Mouse (Mus musculus) CH12.LX (cell line): Measurements from ENCODE around the gene Nfia. TPM values are rescaled to one million over a fixed set of nuclear protein-coding genes. Genes with fewer than 3 reads are reported as not detected.

Source experiments
- DNase-seq: peaks from one replicate; pipeline ENCODE4 v3.0.0-alpha.2; 2013; ENCODE audit errors: extremely low read depth
- H3K27ac ChIP-seq: 2 replicates; pipeline ENCODE4 v1.5.1; 2012; ENCODE audit warnings: low read depth, mild to moderate bottlenecking, control low read depth, moderate library complexity; ENCODE audit not compliant: insufficient read depth
- H3K27me3 ChIP-seq: replicated peaks from 2 replicates; pipeline ENCODE3; 2012; ENCODE audit warnings: inconsistent platforms
- H3K36me3 ChIP-seq, 2 experiments: replicated peaks in 1 of 2; 2 replicates each; pipeline versions ENCODE3 to v1.6.1; 2012; ENCODE audit warnings: inconsistent platforms in 1 of 2, low read length in 1 of 2, mild to moderate bottlenecking in 1 of 2, mixed read lengths in 1 of 2, moderate library complexity in 1 of 2; ENCODE audit not compliant: control insufficient read depth in 1 of 2, insufficient read depth in 1 of 2
- H3K4me1 ChIP-seq, 2 experiments: 2 replicates each; pipeline ENCODE4 v1.6.1; 2012; ENCODE audit warnings: inconsistent platforms in 1 of 2, moderate library complexity in 1 of 2; ENCODE audit not compliant: insufficient read depth in 2 of 2, control insufficient read depth in 1 of 2
- H3K4me2 ChIP-seq: 2 replicates; pipeline ENCODE4 v1.6.1; 2012; ENCODE audit warnings: low read depth, mild to moderate bottlenecking, control low read depth; ENCODE audit not compliant: poor library complexity, insufficient read depth, severe bottlenecking
- H3K4me3 ChIP-seq, 3 experiments: fragments of 150-350 bp in 1 of 3; sonication (generic) in 1 of 3; replicated peaks in 1 of 3; 2 replicates each; pipeline versions ENCODE3 to v1.5.1; 2011 to 2012; ENCODE audit warnings: low read depth in 2 of 3, low read length in 2 of 3, mild to moderate bottlenecking in 2 of 3, moderate library complexity in 2 of 3, control low read depth in 1 of 3, improper control_type of control experiment in 1 of 3, inconsistent platforms in 1 of 3, mixed read lengths in 1 of 3; ENCODE audit not compliant: poor library complexity in 1 of 3
- H3K79me2 ChIP-seq: replicated peaks from 2 replicates; pipeline ENCODE4 v1.6.1; 2012; ENCODE audit warnings: mild to moderate bottlenecking, moderate library complexity; ENCODE audit not compliant: control insufficient read depth, poor library complexity, insufficient read depth, severe bottlenecking; ENCODE audit errors: extremely low read depth
- H3K9ac ChIP-seq: 2 replicates; pipeline ENCODE4 v1.6.1; 2012; ENCODE audit warnings: low read depth, mild to moderate bottlenecking, control low read depth, moderate library complexity; ENCODE audit not compliant: insufficient read depth
- H3K9me3 ChIP-seq: replicated peaks from 2 replicates; pipeline ENCODE3; 2012; ENCODE audit warnings: low read length, inconsistent platforms, mixed read lengths
- BHLHE40 ChIP-seq: IDR thresholded peaks from 2 replicates; pipeline ENCODE4 v1.6.1; 2011; ENCODE audit warnings: mild to moderate bottlenecking, low read depth, low read length, improper control_type of control experiment
- E2F4 ChIP-seq: IDR thresholded peaks from 2 replicates; pipeline ENCODE4 v1.6.1; 2011; ENCODE audit warnings: low read depth, low read length, improper control_type of control experiment; ENCODE audit not compliant: insufficient replicate concordance
- ELF1 ChIP-seq: IDR thresholded peaks from 2 replicates; pipeline ENCODE4 v1.6.1; 2014; ENCODE audit warnings: low read depth, mild to moderate bottlenecking, inconsistent platforms, low read length, improper control_type of control experiment
- EP300 ChIP-seq: IDR thresholded peaks from 2 replicates; pipeline ENCODE4 v1.6.1; 2011; ENCODE audit warnings: low read length, improper control_type of control experiment
- GABPA ChIP-seq: IDR thresholded peaks from 2 replicates; pipeline ENCODE4 v1.6.1; 2012; ENCODE audit warnings: low read depth, low read length, improper control_type of control experiment, inconsistent platforms; ENCODE audit not compliant: insufficient replicate concordance
- KAT2A ChIP-seq: IDR thresholded peaks from 2 replicates; pipeline ENCODE4 v1.6.1; 2012; ENCODE audit warnings: low read length, improper control_type of control experiment, inconsistent platforms; ENCODE audit not compliant: insufficient replicate concordance
- MAZ ChIP-seq: IDR thresholded peaks from 2 replicates; pipeline ENCODE4 v1.6.1; 2012; ENCODE audit warnings: low read depth, mild to moderate bottlenecking, inconsistent platforms, low read length, improper control_type of control experiment, moderate library complexity
- MYC ChIP-seq: IDR thresholded peaks from 2 replicates; pipeline ENCODE4 v1.6.1; 2011; ENCODE audit warnings: low read depth, mild to moderate bottlenecking, improper control_type of control experiment, low read length
- NELFE ChIP-seq: IDR thresholded peaks from 2 replicates; pipeline ENCODE4 v1.6.1; 2011; ENCODE audit warnings: low read depth, low read length, improper control_type of control experiment
- NRF1 ChIP-seq: IDR thresholded peaks from 2 replicates; pipeline ENCODE4 v1.6.1; 2014; ENCODE audit warnings: low read depth, mild to moderate bottlenecking, inconsistent platforms, low read length, improper control_type of control experiment, moderate library complexity
- POLR2AphosphoS2 ChIP-seq: IDR thresholded peaks from 2 replicates; pipeline ENCODE4 v1.6.1; 2011; ENCODE audit warnings: low read depth, low read length, improper control_type of control experiment
- SIN3A ChIP-seq: IDR thresholded peaks from 2 replicates; pipeline ENCODE4 v1.6.1; 2012; ENCODE audit warnings: low read length, improper control_type of control experiment, inconsistent platforms
- TBP ChIP-seq: conservative IDR thresholded peaks from 2 replicates; pipeline ENCODE4 v1.6.1; 2011; ENCODE audit warnings: low read depth, low read length, improper control_type of control experiment
- USF2 ChIP-seq: conservative IDR thresholded peaks from 2 replicates; pipeline ENCODE4 v1.6.1; 2011; ENCODE audit warnings: low read depth, low read length, improper control_type of control experiment
- ZKSCAN1 ChIP-seq: IDR thresholded peaks from 2 replicates; pipeline ENCODE4 v1.6.1; 2012; ENCODE audit warnings: low read depth, inconsistent platforms, low read length, improper control_type of control experiment, borderline replicate concordance
- ZNF384 ChIP-seq: IDR thresholded peaks from 2 replicates; pipeline ENCODE4 v1.6.1; 2012; ENCODE audit warnings: low read depth, low read length, improper control_type of control experiment, inconsistent platforms
- dilution Hi-C: fragments of 300-500 bp; cut with MboI; formaldehyde crosslinking; loops from 2 replicates; pipeline ENCODE4 v1.14.3; 2020; ENCODE audit warnings: low sequenced_read_pairs; ENCODE audit not compliant: extremely low pct_unique_long_range_greater_than_20kb, extremely low pct_ligation_motif_present
- in situ Hi-C: fragments of 300-500 bp; cut with MboI; formaldehyde crosslinking; loops from 3 replicates; pipeline ENCODE4 v1.14.3; 2019; ENCODE audit warnings: low sequenced_read_pairs, low pct_ligation_motif_present, low pct_unique_long_range_greater_than_20kb, mixed read lengths
- polyA plus RNA-seq: library from polyadenylated mRNA; unstranded; fragments of >175 nt; gene quantifications from 2 replicates; pipeline ENCODE4 v1.2.1, GENCODE M21; 2012; ENCODE audit warnings: low read depth; ENCODE audit not compliant: insufficient read length
- total RNA-seq, 2 experiments: library from RNA; depleted of rRNA; stranded (reverse); fragments of 300-350 nt in 1 of 2; fragments of >200 nt in 1 of 2; gene quantifications; 2 replicates each; pipeline ENCODE4 v1.2.3; 2012 to 2014

Nfia gene
- total and polyA plus RNA-seq, 3 experiments = not detected

GRCm38 (mm10) chr4:97785547-97786271, 13.2 kb downstream of the Nfia start:
- Histone ChIP-seq H3K27me3 (no peaks in the 10 kb centered on the region), H3K27ac (no peak overlapping the region), H3K9me3 (peaks cover 60% of the 10 kb centered on the region), H3K4me3 (no peak overlapping the region), H3K4me1 (no peaks in the 10 kb centered on the region), H3K4me2 (no peak overlapping the region), H3K79me2 (no peaks in the 10 kb centered on the region), H3K36me3 (no peaks in the 10 kb centered on the region), H3K9ac (no peak overlapping the region)
- TF ChIP-seq GABPA = no peak
- no peak for TF ChIP-seq MYC
- TF ChIP-seq SIN3A = no peak
- TF ChIP-seq ELF1 = no peak
- no peak for TF ChIP-seq NELFE
- no peak for TF ChIP-seq ZNF384
- DNase-seq = no peak
- in situ Hi-C loops = no loop called here
- dilution Hi-C loops = no loop called here

DNA sequence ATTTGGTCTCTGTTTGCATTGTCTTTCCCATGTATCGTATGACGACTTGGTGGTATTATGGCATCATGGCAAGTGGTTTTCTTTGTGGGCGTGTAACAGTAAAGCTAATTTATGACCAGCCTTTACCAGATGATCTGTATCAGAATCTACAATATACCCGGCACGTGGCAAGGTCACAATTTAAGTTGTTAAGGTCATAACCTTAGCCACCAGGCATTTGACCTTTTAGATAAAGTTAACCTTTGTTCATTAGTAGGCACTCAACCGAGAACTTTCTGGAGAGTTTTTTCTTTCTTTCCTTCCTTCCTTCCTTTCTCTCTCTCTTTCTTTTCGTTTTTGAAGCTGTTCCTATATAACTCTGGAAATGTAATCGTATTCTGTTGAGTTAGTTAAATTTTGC, 14.0 kb downstream of the Nfia start:
- no peaks in the 10 kb centered on the region for H3K4me1 ChIP-seq
- in situ Hi-C loops = no loop called here
- H3K79me2 ChIP-seq = no peaks in the 10 kb centered on the region
- dilution Hi-C loops = no loop called here
- peaks cover 62% of the 10 kb centered on the region for H3K9me3 ChIP-seq
- no peak overlapping the region for H3K4me2 ChIP-seq
- DNase-seq = no peak
- H3K27ac ChIP-seq = no peak overlapping the region
- no peaks in the 10 kb centered on the region for H3K36me3 ChIP-seq
- H3K27me3 ChIP-seq = no peaks in the 10 kb centered on the region
- H3K4me3 ChIP-seq = no peak overlapping the region
- TF ChIP-seq USF2 (no peak), POLR2AphosphoS2 (no peak), KAT2A (no peak), EP300 (no peak), ELF1 (no peak), TBP (no peak), ZNF384 (no peak), MYC (no peak), BHLHE40 (no peak), NRF1 (no peak), E2F4 (no peak), ZKSCAN1 (no peak), MAZ (no peak)
- H3K9ac ChIP-seq = no peak overlapping the region
